Mouse (Mus musculus) CD8-positive naive resting alpha-beta T cell, adult 2 months (primary cell): ENCODE data around the gene Tbx20.

Experiments
- DNase-seq, 2 experiments: peaks; one replicate each; pipeline ENCODE4 v3.0.0; 2022; ENCODE audit warnings: low read depth in 2 of 2, low spot score in 2 of 2

Tbx20 gene

DNA sequence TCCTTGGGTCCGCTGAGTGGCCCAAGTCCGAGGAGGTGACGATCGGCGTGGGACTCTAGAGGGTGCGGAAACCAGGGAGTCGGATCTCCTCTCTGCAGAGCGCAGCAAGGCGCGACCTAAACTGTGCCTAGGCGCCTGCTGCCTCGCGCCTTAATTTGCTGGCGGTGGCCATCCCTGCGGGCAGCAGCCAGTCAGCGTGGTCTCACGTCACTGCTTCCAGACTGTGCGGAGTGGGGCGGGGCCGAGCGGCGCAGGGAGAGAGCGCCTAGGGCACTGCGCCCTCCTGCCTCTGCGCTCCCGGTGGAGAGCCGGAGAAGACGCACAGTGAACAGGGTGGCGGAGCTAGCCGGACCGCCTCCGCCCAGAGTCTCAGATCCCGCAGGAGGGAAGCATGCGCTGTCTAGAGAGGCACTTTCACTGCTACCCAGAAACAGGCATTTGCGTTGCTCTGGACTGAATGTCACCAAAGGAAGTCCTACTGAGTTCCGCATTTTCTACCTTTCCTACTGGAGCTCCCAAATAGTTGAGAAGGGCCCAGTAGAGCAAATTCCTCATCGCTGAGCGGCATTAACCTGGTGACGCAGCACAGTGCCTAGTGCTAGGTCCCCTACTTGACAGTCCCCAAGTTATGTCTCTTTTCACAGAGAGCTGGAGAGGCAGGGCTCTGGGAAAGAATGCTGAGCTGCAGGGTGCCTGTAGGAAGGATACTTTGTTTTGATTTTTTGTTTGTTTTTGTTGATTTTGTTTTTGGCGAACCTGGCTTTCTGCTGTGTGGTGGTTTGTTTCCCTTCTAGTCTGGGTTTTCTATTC is at the start of gene Tbx20:
Tbx20 (minus strand) TSS at position 144 of the 810 bp plus-strand sequence.
- DNase-seq: no peak

DNA sequence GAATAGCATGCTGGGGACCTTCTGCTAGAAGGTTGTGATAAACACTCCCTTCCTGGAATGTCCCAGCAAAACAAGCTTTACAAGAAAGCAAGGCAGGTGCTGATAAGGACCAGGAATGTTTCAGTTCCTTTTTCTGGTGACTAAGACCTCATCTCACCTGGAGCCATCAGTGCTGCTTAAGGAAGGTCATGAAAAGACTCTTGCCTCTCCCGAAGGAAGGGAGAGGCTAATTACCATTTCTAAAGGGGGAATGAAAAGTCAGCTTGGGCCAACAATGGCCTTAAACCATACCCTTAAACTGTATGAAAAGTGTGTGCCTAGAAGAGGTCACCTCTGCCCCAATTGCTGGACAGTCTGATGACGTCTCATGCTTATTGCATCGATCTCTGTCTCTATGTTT is 44.4 kb upstream of the Tbx20 start:
- DNase-seq: no peak

DNA sequence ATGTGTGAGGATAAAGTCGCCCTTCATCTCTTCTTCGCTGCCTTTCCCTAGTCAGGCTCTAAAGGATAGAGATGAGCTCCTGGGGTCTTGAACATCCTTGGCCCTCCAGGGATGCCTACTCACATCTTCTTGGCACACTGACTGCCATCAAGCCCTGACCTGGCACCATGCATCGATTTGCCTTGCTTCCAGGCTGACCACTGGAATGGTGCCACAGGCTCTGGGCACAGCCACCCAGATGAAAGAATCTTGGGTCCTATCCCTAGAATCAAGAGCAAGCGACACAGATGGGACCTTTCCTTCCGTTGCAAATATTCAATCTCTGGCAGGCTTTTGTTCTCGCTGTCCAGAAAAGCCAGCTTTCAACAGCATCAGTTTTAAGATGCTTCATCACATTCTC is 38.4 kb upstream of the Tbx20 start:
- DNase-seq: no peak

DNA sequence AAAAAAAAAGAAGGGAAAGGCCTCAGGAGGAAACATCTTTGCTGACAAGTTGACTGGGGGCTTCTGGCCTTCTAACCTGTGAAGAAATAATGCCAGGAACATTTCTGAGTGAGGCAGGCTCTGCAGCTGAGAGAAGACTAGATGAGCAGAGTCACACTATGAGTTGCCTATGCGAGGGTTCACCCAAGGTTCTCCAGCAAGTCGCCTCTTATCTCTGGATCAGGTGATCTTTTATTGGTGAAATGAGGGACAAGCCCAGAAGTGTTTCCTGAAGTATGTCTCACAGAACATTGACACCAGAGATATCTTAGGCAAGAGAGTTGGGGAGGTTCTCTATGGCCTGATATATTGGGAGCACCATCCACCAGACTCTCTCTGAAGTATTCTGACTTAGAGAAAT is 18.0 kb upstream of the Tbx20 start:
- DNase-seq: no peak

DNA sequence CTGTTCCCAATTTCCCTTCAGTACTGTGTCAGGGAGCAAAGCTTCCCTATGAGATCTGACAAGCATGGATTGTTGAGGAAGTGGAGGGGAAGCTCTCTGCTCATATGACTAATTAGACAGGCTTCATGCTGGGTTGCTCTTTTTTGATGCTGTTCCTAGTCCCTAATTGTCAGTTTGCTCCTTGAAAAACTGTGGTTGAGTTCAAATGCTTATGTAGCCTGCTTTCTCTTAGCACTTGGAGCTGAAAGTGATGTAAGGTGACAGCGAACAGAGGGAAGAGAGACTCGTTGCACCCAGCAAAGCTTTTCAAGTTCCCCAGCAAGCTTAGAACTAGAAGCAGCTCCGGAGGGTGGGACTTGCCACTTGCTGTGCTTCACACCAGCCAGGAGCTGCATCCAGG is 15.3 kb upstream of the Tbx20 start:
- no peak for DNase-seq

DNA sequence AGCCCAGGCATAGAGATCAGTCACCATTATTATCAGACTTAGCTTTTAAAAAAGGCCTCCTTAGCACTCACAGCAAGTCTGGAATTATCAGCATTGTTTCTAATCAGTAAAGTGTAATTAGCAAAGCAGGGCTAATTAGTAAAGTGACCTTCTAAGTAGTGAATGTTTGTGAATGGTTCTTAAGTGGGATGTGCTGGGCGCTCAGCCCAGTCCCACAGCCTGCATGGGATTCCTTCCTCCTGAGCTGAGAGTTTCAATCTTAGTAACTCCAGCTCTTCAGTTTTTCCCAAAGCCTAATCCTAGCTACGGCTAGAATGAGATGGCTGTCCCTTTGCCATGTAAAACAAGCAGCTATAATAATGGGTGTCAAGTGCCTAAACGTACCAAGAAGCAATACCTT is 8.2 kb upstream of the Tbx20 start:
- no peak for DNase-seq

DNA sequence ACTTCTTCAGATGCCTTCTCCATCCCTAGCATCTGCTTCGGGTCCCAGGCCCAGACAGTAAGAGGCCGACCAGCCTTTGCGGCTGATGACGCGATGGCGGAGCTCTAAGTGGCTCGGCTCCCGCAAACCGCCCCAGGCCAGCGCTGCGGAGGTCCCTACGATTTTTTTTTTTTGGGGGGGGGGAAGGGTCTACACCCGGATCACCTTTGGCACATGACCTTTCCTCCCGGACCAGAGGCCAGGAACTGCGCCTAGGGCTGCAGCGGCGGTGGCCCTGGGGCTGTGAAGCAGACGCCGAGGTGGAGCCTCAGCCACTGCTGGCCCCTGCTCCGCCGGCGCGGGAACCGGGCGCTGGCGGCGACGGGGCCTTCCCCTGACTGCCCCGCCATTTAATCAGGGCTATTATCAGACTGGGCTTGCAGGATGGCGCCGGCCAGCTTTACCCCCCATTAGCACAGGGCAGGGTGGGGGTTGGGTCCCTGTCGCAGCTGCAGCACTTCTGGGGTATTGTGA is 6.9 kb upstream of the Tbx20 start:
- no peak for DNase-seq

DNA sequence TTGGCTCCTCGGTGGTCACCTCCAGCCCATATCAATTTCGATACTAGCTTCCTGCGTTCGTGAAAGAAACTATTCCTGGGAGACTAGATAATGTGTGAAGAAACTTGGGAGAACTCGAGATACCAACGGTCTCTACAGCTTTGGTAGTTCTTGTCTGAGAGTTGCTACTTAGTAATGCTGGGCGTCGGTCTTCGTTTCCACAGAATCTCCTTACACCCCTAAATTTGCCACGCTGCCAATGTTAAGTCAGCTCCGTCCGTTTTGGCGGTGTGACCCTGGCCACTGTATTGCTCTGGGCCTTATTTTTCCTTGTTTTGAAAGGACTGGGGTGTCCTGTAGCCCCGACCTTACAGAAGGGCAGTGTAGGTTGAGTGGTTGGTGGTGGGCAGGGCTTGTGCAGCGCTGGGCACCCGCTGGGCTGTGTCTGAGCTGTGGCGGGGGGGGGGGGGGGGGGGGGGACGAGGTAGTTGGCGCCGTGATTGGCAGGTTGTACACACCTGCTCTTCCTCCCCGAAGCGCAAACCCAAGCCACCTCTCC is 6.4 kb upstream of the Tbx20 start:
- no peak for DNase-seq

DNA sequence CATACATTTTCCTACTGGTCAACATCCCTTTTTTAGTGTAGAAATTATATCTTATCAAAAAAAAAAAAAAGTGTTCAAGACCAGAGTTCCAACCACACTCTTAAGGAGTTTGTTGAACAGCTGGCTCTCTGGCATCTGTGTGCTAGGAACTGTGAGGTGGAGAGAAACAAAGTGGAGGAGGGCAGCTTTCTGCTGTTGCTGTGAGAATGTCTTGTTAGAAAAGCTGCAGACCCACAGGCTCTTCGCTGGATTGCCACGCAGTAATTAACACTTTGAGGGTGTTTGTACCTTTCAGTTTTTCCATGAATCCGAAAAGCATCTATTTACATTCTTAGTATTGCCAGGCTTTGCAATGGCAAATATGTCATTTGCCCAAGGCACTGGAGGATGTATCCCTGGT is 5.9 kb upstream of the Tbx20 start:
- DNase-seq: no peak

DNA sequence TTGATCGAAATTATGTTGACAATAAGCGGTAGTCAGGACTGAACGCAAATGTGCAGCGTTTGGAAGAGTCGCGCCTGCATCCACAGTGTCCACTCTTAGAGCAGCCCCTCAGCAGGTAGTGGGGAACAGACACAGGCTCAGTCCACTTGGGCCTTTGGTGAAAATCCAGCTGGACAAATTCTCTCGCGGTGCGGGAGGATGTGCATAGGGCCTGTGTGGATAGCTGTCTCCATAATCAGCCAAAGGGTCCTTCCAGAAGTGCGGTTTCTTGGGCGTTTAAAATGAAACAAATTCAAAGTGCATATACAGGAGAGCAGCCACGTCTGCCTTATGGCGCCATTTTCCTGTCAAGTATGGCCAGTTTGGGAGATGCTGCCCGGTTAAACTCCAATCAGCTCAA is 4.5 kb upstream of the Tbx20 start:
- DNase-seq: no peak

DNA sequence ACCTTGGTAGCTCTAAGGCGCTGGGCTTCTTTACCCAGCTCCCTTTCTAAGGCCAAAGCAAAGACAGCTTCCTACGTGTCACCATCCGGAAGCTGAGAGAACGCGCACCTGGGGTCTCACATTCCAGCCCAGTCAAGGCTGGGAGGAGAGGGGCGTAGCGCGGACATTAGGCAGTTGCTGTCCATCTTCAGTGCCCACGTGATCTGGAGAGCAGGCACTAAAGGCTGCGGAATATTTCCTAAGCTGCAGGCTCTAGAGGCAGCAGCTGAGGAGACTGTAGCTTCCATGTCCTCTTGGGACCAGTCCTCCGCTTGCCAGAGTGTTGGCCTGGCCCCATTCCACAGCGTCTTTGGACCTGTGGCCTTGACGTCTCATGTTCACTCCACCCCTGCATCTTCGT is 3.9 kb upstream of the Tbx20 start:
- DNase-seq: no peak

DNA sequence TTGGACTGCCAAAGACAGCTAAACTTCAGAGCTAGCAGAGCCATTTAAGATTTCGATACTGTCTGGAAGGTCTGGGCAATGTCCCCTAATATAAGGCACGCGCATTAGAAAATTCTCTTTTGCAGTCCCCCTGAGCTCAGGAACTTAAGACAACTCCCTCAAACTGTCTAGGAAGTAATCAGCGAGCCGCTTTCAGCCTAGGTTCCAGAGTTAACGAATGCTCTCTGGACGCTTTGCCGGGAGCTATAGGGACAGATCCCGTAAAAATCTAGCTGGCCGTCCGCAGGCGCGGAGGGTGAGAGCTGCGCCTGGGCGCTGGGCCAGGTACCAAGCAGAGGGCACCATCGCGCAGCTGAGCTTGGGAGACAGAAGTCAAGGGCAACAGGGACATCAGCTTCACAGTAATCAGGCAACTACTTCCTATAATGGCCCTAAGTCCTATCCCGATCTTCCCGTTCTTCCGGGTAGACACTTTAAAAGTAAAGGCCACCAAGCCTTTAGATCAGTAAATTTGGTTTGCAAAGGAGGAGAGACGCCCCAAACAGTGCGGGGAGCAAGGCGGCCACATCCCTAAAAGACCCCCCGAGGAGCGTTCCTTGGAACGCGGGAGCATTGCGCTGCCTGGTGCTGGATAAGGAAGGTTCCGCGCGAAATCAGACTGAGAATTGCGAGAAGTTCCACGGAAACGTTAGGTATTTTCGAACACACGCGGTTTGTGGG is 3.2 kb upstream of the Tbx20 start:
- no peak for DNase-seq

DNA sequence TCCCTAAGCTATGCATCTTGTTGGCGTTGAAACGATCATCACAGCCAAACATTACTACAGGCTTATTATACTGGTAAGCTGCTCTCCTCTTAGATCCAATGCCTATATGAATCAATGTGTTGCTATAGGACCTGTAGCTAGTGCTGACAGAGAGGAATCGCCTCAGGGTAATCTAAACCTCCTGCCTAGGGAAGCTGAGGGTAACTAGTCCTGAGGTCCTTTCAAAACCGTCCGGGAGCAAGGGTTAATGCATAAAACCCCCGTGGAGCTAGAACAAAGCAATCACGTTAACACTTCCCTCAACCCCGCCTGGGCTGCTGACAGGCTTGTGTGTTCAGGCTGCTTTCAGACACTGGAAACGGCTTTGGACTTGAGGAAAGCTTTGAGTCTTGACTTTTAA is 2.4 kb upstream of the Tbx20 start:
- DNase-seq: no peak

DNA sequence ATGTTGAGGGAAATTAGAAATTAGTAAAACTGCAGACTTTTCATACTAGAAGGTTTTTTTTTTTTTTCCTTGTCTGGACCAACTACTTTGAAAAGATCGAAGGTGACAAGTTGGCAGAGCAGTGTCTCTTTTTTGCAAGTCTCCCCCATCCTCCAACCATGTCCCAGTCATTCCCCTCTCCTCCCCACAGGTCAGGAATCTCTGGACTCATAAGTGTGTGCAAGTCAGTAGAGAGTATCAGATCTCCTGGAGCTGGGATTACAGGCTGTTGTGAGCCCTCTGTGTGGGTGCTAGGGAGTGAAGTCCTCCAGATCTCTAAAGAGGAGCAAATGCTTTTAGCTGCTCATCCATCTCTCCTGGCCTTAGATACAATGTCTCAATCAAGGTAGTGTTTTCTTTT is 1.5 kb upstream of the Tbx20 start:
- no peak for DNase-seq

DNA sequence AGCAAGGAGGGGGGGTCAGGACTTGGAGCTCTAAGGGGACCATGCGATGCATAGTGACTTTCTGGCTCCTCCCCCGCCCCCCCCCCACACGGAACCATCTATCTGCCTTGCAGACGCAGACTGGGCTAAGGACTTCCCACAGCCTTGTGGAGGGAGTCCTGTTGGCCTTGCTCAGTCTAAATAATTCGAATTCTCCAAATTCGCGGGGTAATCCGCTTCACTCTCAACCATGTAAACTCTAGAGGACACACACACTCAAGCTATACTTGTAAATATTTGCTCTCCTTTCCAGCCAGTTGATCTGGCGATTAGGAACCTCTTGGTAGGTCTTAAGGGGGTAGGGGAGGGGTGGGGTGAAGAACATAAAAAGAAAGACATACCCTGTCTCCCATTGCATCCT is 898 bp upstream of the Tbx20 start:
- DNase-seq: no peak

DNA sequence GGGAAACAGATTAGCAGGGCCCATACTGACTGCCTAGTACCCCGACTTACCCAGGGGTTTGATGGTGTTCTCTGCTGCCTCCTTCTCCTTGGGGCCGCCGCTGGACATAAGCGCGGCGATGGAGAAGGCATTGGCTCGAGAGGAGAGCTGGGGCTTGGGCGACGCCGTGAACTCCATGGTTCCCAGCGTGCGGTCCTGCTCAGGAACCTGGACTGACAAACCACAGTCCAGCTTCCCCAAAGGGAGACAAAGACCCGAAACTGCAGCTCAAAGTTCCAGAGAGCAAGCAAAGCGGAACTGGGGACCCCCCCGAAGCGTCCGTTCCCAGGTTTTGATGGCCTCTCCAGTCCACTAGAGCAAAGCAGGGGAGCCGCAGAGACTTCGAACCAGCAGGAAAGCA is 434 bp downstream of the Tbx20 start:
- DNase-seq: no peak

DNA sequence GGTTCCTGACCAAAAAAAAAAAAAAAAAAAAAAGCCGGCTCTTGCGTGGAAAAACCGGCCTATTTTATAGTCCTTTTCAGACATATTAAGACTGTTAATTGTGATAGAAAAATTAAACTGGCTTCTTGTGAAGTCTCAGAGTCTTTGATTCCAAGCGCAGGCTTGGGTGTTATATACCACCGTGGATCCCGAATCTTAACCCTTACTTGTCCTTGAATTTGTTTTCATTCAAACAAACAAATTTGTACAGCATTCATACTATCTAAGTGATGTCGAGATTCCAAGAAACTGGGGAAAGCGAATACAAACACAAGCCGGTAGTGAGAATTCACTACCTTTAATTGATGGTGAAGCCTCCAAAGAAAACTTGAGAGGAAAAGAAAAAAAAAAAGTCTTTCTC is 932 bp downstream of the Tbx20 start:
- no peak for DNase-seq

DNA sequence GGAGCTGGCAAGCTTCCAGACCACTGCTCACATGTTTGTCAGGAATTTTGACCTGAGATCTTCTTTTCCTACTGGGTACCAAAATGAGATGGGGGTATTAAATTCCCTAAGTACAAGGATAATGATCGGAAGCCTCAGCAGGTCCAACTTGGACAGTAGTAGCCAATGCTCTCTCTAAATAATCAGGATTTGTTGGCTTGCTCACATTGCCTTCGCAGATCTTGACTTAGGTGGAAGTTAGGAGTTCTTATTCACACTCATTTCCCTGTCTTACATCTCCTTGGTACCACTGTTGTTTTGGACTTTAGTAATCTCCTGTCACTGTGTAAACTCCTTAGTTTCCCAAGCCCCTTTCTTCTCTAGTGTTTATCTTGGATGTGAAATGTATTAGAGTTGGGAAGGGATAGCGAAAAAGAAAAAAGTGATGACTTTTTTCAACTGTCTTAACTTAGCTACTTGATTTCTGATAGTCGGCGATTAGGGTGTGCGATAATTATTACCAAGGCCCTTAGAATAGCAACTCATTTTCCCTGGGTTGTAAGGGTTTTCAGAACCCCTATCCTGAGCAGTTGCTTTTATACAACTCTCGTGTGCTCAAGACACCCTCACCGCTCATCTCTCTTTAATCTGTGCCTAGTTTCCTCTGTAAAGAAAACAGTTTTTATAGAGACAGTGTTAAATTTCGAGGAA is 1.5 kb downstream of the Tbx20 start:
- DNase-seq: no peak

DNA sequence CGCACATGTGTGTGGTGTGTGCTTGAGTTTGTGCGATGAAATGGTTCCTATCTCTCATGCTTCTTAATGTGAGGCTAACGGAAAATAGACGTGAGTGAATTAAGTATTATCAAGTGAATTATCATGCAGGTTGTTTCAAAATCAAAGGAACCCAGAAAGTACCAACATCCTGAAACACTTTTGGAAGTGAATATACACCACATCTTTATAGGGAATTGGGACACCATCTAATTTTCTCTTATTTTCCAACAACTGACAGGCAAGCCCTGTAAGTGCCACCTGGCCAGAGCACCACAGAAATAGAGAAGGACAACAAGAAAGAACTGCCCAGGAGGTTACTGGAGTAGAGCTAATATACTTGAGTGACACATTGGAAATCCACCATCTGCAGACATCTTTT is 2.4 kb downstream of the Tbx20 start:
- DNase-seq: no peak

DNA sequence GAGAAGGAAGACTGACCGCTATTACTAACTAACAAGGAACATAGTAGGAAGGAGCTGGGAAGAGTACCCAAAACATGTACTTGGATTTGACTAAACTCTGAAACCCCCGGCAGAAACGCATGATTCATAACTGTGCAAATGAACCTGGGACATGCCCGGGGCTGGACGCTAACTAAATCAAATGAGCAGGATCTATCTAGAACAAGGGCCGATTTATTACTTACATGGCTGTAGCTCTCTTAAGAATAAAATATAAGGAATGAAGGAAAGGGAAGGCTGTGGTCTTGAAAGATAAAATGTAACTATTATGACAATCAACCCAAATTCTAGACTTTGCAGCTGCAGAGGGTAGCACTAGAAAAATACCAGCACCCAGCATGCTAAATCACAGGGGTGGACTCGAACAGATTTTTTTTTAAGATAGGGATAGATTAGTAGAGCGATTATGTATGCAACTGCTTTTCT is 3.1 kb downstream of the Tbx20 start:
- DNase-seq: no peak

DNA sequence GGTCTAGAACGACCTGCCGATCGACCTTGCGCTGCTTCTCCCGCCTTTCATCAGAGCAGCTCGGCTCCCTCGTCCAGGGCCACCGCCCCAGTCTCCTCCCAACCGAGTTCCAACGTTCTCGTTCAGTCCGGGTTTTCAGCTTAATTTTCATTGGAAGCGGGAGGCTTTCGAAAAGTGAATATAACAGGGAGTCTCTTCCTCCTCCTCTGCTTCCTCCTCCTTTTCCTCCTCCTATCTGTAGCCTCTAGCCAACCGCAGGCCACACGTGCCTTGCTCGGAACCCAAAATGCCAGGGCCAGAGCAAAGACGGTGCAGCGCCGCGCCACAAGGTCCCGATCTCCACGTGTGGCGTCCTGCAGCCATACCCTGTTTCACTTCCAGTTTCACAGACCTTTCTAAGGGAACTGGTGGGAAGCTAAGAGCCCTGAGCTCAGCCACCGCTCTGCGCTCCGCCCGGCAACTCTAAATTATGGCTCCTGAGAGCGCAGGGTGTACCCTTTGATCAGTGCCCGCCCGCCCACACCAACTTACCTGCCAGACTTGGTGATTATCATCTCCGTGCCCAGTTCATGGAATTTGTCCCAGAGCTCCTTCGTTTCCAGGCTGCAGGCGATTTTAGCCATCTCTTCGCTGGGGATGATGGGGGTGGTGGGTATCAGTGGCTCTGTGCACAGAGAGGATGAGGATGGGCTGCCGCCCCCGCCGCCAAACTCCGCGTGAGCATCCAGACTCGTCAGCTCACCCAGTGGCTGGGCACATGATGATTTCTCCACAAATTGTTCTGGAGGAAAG is 3.8 kb downstream of the Tbx20 start:
- no peak for DNase-seq
